Mouse (Mus musculus) ES-E14 (cell line): ENCODE measurements around the gene Epas1.

Experiments used
- CHD2 ChIP-seq: IDR thresholded peaks from 2 replicates; pipeline ENCODE4 v1.6.1; 2014; ENCODE audit warnings: mild to moderate bottlenecking, low read depth, low read length, inconsistent platforms
- MAFK ChIP-seq: IDR thresholded peaks from 2 replicates; pipeline ENCODE4 v1.6.1; 2014; ENCODE audit warnings: mild to moderate bottlenecking, low read depth, low read length, inconsistent platforms; ENCODE audit not compliant: insufficient read depth

- TF ChIP-seq CHD2 (no peak), MAFK (no peak)
Measured at GRCm38 (mm10) chr17:86778147-86778546, 24.6 kb downstream of the Epas1 start.
